8 mouse cellular contexts compared by ENCODE assay signal in the genomic region with DNA sequence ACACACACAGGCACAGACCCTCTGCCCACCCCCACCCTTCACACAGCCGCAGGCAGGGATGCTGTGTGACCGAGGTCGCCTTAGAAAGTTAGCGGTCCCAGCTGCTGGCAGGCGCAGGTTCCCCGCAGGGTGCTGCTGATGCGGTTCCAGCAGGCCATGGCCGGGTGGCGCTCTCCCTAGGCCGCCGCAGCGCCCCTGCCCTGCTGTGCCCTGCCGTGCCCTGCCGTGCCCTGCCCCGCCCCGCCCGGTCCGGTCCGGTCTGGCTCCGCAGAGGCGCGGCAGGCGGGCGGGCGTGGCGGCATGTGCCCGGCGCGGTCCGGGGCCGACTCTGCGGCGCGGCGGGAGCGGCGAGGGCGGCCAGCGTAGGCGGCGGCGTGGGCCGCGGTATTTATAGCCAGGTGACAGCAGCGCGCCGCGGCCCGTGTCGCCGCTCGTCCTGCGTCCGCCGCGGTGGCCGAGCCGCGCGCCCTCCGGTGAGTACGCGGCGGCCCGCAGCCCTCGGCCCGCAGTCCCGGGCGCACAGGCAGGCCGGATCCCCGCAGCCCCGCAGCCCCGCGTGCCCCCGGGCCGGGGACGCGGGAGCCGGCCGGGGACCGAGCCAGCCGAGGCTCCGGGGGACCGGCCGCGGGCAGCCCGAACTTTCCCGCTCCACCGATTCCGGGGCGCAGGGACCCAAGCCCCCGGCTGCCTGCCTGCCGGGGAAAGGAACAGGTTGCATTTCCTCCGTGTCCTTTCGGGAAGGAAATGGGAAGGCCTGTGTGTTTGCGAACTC. TPM values are rescaled to one million over a fixed set of nuclear protein-coding genes. Genes with fewer than 3 reads are reported as not detected.
DNase-seq lines count a peak whose midpoint lies in the region; ATAC-seq and TF ChIP-seq lines count a peak whose summit lies in the region.

A gene (plus strand): TSS at position 403 of the 772 bp plus-strand sequence.

- no peak within 1 kb of the TSS for H3K27ac ChIP-seq in embryonic facial prominence, embryonic 14.5 days (replicated peaks; ENCODE audit: low read depth, low read length)
- no peak within 1 kb of the TSS for H3K27ac ChIP-seq in heart, embryonic 13.5 days (replicated peaks)
- 0 out of 2 replicates have a peak within 1 kb of the TSS, but pooled peaks have one; percentile 5 for H3K27ac ChIP-seq in kidney, embryonic 16.5 days (ENCODE audit: low read length)
- no peak within 1 kb of the TSS for H3K27ac ChIP-seq in lung, postnatal 0 days (ENCODE audit: low read length)

- peak within 1 kb of the TSS; percentile 100 for H3K4me2 ChIP-seq in embryonic facial prominence, embryonic 14.5 days (ENCODE audit: low read depth, low read length)
- peak within 1 kb of the TSS; percentile 97 for H3K4me2 ChIP-seq in heart, embryonic 13.5 days
- H3K4me2 ChIP-seq in kidney, embryonic 16.5 days (replicated peaks; ENCODE audit: low read depth, low read length) = peak within 1 kb of the TSS; percentile 98
- peak within 1 kb of the TSS; percentile 97 for H3K4me2 ChIP-seq in lung, postnatal 0 days (replicated peaks; ENCODE audit: low read depth, low read length)

- no peaks in the 10 kb centered on the region for H3K9me3 ChIP-seq in embryonic facial prominence, embryonic 14.5 days (ENCODE audit: control insufficient read depth, low read length)
- H3K9me3 ChIP-seq in heart, embryonic 13.5 days = no peaks in the 10 kb centered on the region
- H3K9me3 ChIP-seq in kidney, embryonic 16.5 days (ENCODE audit: low read length) = no peaks in the 10 kb centered on the region
- no peaks in the 10 kb centered on the region for H3K9me3 ChIP-seq in lung, postnatal 0 days (ENCODE audit: low read length)

- peak within 1 kb of the TSS; percentile 78 for H3K9ac ChIP-seq in embryonic facial prominence, embryonic 14.5 days (ENCODE audit: low read depth, low read length)
- H3K9ac ChIP-seq in heart, embryonic 13.5 days = peak within 1 kb of the TSS; percentile 86
- H3K9ac ChIP-seq in kidney, embryonic 16.5 days (replicated peaks; ENCODE audit: low read length) = peak within 1 kb of the TSS; percentile 69
- H3K9ac ChIP-seq in lung, postnatal 0 days (replicated peaks; ENCODE audit: low read depth) = 0 out of 2 replicates have a peak within 1 kb of the TSS, but pooled peaks have one; percentile 13

- H3ac ChIP-seq in C2C12 (ENCODE audit: control insufficient read depth, insufficient read length, low read depth) = peak within 1 kb of the TSS; percentile 0

- no peaks in the 10 kb centered on the region for H3K36me3 ChIP-seq in C2C12 (ENCODE audit: control insufficient read depth, insufficient read depth)
- no peaks in the 10 kb centered on the region for H3K36me3 ChIP-seq in embryonic facial prominence, embryonic 14.5 days (ENCODE audit: control insufficient read depth, insufficient read depth, low read length)
- H3K36me3 ChIP-seq in heart, embryonic 13.5 days = no peaks in the 10 kb centered on the region
- H3K36me3 ChIP-seq in kidney, embryonic 16.5 days (ENCODE audit: insufficient read depth, low read length) = no peaks in the 10 kb centered on the region
- H3K36me3 ChIP-seq in lung, postnatal 0 days (ENCODE audit: insufficient read depth, low read length) = no peaks in the 10 kb centered on the region

- no peaks in the 10 kb centered on the region for H3K4me1 ChIP-seq in embryonic facial prominence, embryonic 14.5 days (ENCODE audit: control insufficient read depth, insufficient read depth, low read length)
- H3K4me1 ChIP-seq in heart, embryonic 13.5 days = no peaks in the 10 kb centered on the region; the same call in 1 of the 2 replicates
- H3K4me1 ChIP-seq in kidney, embryonic 16.5 days (ENCODE audit: insufficient read depth, low read length) = no peaks in the 10 kb centered on the region
- no peaks in the 10 kb centered on the region for H3K4me1 ChIP-seq in lung, postnatal 0 days (ENCODE audit: insufficient read depth, low read depth, low read length)

- peaks cover 8% of the 10 kb centered on the region for H3K27me3 ChIP-seq in C2C12 (ENCODE audit: control insufficient read depth, insufficient read depth, insufficient read length)
- H3K27me3 ChIP-seq in embryonic facial prominence, embryonic 14.5 days (replicated peaks; ENCODE audit: control insufficient read depth, insufficient read depth, low read length) = peaks cover 13% of the 10 kb centered on the region
- peaks cover 35% of the 10 kb centered on the region for H3K27me3 ChIP-seq in heart, embryonic 13.5 days (replicated peaks)
- H3K27me3 ChIP-seq in kidney, embryonic 16.5 days (ENCODE audit: insufficient read depth, low read length) = peaks cover 8% of the 10 kb centered on the region; the same call in 1 of the 2 replicates
- no peaks in the 10 kb centered on the region for H3K27me3 ChIP-seq in lung, postnatal 0 days (replicated peaks; ENCODE audit: insufficient read depth, low read length)

- no peak for TF ChIP-seq EP300 in lung, postnatal 0 days (IDR thresholded peaks at IDR 0.05)

- DNase-seq in adrenal gland, postnatal 10 days = peak; percentile 69
- peak; percentile 23 for DNase-seq in embryonic facial prominence, embryonic 14.5 days (ENCODE audit: low spot score)
- peak; percentile 62 for DNase-seq in lung, postnatal 0 days (ENCODE audit: low spot score)
- peak; percentile 47 for DNase-seq in right cerebral cortex, postnatal 25 days

- peak; percentile 29 for TF ChIP-seq CTCF in C2C12 (IDR thresholded peaks at IDR 0.05; ENCODE audit: control insufficient read depth, insufficient read depth, insufficient read length)
- TF ChIP-seq CTCF in lung, postnatal 0 days (IDR thresholded peaks at IDR 0.05) = peak; percentile 23; the same call in 1 of the 2 replicates

- H3K79me2 ChIP-seq in C2C12 (ENCODE audit: control insufficient read depth, insufficient read depth) = no peaks in the 10 kb centered on the region

- no peak within 1 kb of the TSS for H3K4me3 ChIP-seq in C2C12 (ENCODE audit: insufficient read depth, poor library complexity, severe bottlenecking)
- peak within 1 kb of the TSS; percentile 67 for H3K4me3 ChIP-seq in embryonic facial prominence, embryonic 14.5 days (ENCODE audit: low read depth, low read length)
- peak within 1 kb of the TSS; percentile 70 for H3K4me3 ChIP-seq in heart, embryonic 13.5 days
- peak within 1 kb of the TSS; percentile 58 for H3K4me3 ChIP-seq in kidney, embryonic 16.5 days (ENCODE audit: low read length)
- H3K4me3 ChIP-seq in lung, postnatal 0 days (ENCODE audit: low read depth, low read length) = peak within 1 kb of the TSS; percentile 52

- ATAC-seq in embryonic facial prominence, embryonic 14.5 days (ENCODE audit: low read depth) = peak; percentile 89
- peak; percentile 47; the same call in 1 of the 2 replicates for ATAC-seq in heart, embryonic 13.5 days (ENCODE audit: extremely low read depth, insufficient number of reproducible peaks, low FRiP score, low TSS enrichment)
- ATAC-seq in kidney, embryonic 16.5 days (ENCODE audit: low FRiP score, low TSS enrichment) = peak; percentile 91
- peak; percentile 91 for ATAC-seq in lung, postnatal 0 days
- ATAC-seq in erythroblast, adult 5-6 weeks (replicated peaks; ENCODE audit: low FRiP score, poor library complexity, severe bottlenecking) = no peak

- H3K79me3 ChIP-seq in C2C12 (ENCODE audit: low read depth) = no peaks in the 10 kb centered on the region

- under 1% methylated on average over 32 of the region's 96 CpGs for WGBS in embryonic facial prominence, embryonic 14.5 days
- WGBS in heart, embryonic 13.5 days = under 1% methylated on average over 93 of the region's 96 CpGs
- under 1% methylated on average over 59 of the region's 96 CpGs for WGBS in kidney, embryonic 16.5 days
- WGBS in lung, postnatal 0 days = 2% methylated on average over 49 of the region's 96 CpGs

TF ChIP-seq in C2C12, 6 proteins besides CTCF, POLR2A, EP300 and RAD21:
- no peak for TF ChIP-seq FOSL1 (IDR thresholded peaks at IDR 0.05; ENCODE audit: insufficient read depth, low read length, poor library complexity, severe bottlenecking)
- TF ChIP-seq USF1 (IDR thresholded peaks at IDR 0.05; ENCODE audit: low read depth) = no peak
- TF ChIP-seq CEBPB (IDR thresholded peaks at IDR 0.05; ENCODE audit: low read depth) = no peak
- no peak for TF ChIP-seq MAX (IDR thresholded peaks at IDR 0.05)
- no peak for TF ChIP-seq MYOD1 (IDR thresholded peaks at IDR 0.05; ENCODE audit: control insufficient read depth, insufficient read length, low read depth)
- TF ChIP-seq MYOG (IDR thresholded peaks at IDR 0.05; ENCODE audit: control insufficient read depth, extremely low read depth, insufficient read length) = no peak
TF ChIP-seq in C2C12: peak in this region for 0.

RNA-seq across cellular contexts. Expression of the gene that starts here (rescaled TPM):
- polyA plus RNA-seq in C2C12 (2012; fragmentation: generic; extraction: Trizol) = 0.06 TPM
- total RNA-seq in adrenal gland, postnatal 10 days (2021) = 1 to 10 TPM; 5.3 to 7.8 TPM
- polyA plus RNA-seq in embryonic facial prominence, embryonic 14.5 days (2014; fragmentation: Nextera tagmentation; extraction: Ambion mirVana) = 9.6 and 11.1 TPM in 2 replicates
- polyA plus RNA-seq in heart, embryonic 13.5 days (2015; fragmentation: Nextera tagmentation; extraction: Ambion mirVana) = 1.2 and 1.3 TPM in 2 replicates
- 14.1 and 14.6 TPM in 2 replicates for polyA plus RNA-seq in kidney, embryonic 16.5 days (2015; fragmentation: Nextera tagmentation; extraction: Ambion mirVana)
- polyA plus RNA-seq in lung, postnatal 0 days (2015; fragmentation: Nextera tagmentation; extraction: Ambion mirVana) = 3.3 and 4.5 TPM in 2 replicates
- not detected in 2 replicates for total RNA-seq in erythroblast, adult 5-6 weeks (2015; ENCODE audit: low replicate concordance)
- total RNA-seq in erythroblast, adult 5-6 weeks (2017; ENCODE audit: low replicate concordance) = not detected in 2 replicates

Comparison
In these comparisons a context has a peak if more than half of its experiments do, and no peak if none do; other contexts are left out.
1. RNA of the gene that starts here (total RNA-seq): 5.3 to 7.8 TPM in adrenal gland, postnatal 10 days; not detected in erythroblast, adult 5-6 weeks; every median in the first group is over 4 times any median in the second.
2. H3K9ac ChIP-seq: peak in every context shown above with its lines; median percentile 86 in heart, embryonic 13.5 days; 78 in embryonic facial prominence, embryonic 14.5 days; 69 in kidney, embryonic 16.5 days; 13 in lung, postnatal 0 days.
3. Peak in every context shown above with its lines, with median percentiles within 50 percentile points of each other: DNase-seq and H3K4me2 ChIP-seq.